Mouse (Mus musculus): Measurements from ENCODE around the gene Gpr4. TPM values are rescaled to one million over a fixed set of nuclear protein-coding genes. Genes with fewer than 3 reads are reported as not detected.

The Gpr4 gene
- polyA plus RNA-seq, 1 experiment from 2014 or later: 1.7 TPM

DNA sequence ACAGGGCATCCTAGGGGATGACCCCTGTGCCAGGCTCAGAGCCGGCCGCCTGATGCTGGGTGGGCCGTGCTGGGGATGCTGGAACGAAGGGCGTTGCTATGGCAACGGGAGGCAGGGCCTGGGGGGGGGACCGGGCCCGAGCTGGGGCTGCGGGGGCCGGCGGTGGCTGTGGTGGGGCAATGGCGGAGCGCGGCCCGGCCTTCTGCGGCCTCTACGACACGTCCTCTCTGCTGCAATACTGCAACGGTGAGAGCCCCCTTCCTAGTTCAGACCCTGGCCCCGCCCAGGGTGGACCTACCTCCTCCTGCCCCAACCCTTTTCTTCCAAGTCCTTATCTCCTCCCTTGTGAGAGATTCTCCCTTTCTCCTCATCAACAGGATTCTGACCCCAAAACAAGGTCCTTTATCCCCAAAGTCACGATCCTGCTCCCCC lies 35.8 kb upstream of the Gpr4 start:
- Histone ChIP-seq H3K9me3 (peaks cover 3% of the 10 kb centered on the region; the same call in 1 of the 2 replicates), H3K4me1 (peaks cover 62% of the 10 kb centered on the region), H3K27ac (replicated peaks) (no peak overlapping the region), H3K4me3 (peak overlapping the region; percentile 55), H3K27me3 (replicated peaks; ENCODE audit: low read depth, poor library complexity, severe bottlenecking) (peaks cover 83% of the 10 kb centered on the region), H3K36me3 (replicated peaks) (no peaks in the 10 kb centered on the region)
- no peak for DNase-seq (ENCODE audit: low spot score)
- 3% methylated on average over 21 of the region's 21 CpGs for WGBS

DNA sequence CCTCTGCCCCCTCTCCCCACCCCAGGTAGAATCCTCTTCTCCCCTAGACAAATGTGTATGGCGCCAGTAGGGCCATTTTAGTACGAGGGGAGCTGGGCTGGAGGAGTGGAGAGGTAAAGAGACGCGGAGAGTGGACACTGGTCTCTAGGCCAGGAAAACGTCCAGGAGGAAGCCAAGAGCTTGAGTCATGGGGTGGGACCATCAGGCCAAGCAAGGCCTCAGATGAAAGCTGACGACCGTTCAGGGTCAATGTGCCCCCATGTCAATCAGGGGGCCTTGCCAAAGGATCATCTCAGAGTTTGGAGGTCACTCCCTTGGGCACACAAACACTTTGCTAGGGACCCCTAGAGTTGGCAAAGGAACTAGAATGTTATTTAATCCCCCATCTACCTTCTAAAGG lies 35.1 kb upstream of the Gpr4 start:
- peaks cover 77% of the 10 kb centered on the region for H3K27me3 ChIP-seq (replicated peaks; ENCODE audit: low read depth, poor library complexity, severe bottlenecking)

DNA sequence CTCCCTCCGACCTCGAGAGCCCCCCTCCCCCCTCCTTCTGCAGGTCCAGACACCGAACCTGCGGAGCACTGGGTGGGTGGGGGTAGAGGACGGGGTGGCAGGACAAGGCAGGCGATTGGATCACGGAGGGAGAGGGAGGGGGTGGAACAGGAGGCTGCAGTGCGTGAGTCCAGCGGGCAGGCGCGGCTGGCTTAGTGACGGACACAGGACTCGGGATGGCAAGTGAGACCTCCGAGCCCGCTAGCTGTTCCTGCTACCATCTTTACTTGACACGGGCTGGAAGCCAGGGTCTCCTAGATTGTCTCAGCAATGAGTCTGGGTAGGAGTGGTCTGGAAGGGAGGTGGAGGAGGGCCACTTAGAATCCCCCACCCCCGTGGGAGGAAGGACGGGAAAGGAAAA lies 34.3 kb upstream of the Gpr4 start:
- WGBS: 6% methylated on average over 18 of the region's 18 CpGs

More for the DNA sequence above, 35.1 kb upstream of the Gpr4 start:
- Histone ChIP-seq H3K27ac (replicated peaks) (no peak overlapping the region), H3K4me1 (peaks cover 62% of the 10 kb centered on the region), H3K9me3 (peaks cover 3% of the 10 kb centered on the region; the same call in 1 of the 2 replicates), H3K36me3 (replicated peaks) (no peaks in the 10 kb centered on the region), H3K4me3 (peak overlapping the region; percentile 55; the same call in 1 of the 2 replicates)
- DNase-seq (ENCODE audit: low spot score): no peak
- WGBS: 61% methylated on average over 7 of the region's 7 CpGs

DNA sequence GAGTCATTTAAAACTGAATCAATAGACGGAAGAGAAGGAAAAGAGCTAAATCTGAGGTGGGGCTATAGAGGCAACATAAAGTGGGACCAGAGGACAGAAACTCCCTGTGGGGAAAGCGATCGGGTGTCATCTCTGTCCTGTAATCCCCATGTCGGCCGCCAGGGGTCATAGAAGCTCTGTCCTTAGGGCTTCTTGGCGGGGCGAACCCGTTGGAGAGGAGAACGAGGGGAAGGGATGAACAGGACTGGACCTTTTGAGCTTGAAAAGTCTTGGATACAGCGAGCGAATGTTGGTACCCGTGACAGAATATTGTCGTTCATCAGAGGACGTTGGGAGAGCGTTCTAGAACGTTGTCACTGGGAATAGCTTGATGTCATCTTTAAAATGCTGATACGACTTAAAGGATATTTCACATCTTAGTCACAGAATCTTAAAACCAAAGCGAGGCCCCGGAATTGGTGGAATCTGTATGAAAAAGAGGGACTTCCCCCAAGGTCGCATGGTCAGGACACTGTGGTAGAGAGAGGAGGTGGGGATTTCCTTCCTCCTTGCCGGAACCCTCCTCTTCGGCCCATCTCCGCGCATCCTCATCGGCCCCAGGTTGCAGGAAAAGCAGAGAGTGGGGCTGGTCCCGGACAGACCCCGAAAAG lies 33.8 kb upstream of the Gpr4 start:
- Histone ChIP-seq H3K4me3 (peak overlapping the region; percentile 52), H3K27ac (replicated peaks) (no peak overlapping the region), H3K27me3 (replicated peaks; ENCODE audit: low read depth, poor library complexity, severe bottlenecking) (peaks cover 68% of the 10 kb centered on the region), H3K36me3 (replicated peaks) (peaks cover 4% of the 10 kb centered on the region; the same call in 1 of the 2 replicates), H3K4me1 (peaks cover 53% of the 10 kb centered on the region), H3K9me3 (peaks cover 3% of the 10 kb centered on the region; the same call in 1 of the 2 replicates)
- 5% methylated on average over 27 of the region's 27 CpGs for WGBS
- peak; percentile 84 for DNase-seq (ENCODE audit: low spot score)

More for the DNA sequence above, 34.3 kb upstream of the Gpr4 start:
- peaks cover 72% of the 10 kb centered on the region for H3K27me3 ChIP-seq (replicated peaks; ENCODE audit: low read depth, poor library complexity, severe bottlenecking)
- peaks cover 56% of the 10 kb centered on the region for H3K4me1 ChIP-seq
- peak overlapping the region; percentile 24; the same call in 1 of the 2 replicates for H3K4me3 ChIP-seq
- DNase-seq (ENCODE audit: low spot score): no peak
- no peak overlapping the region for H3K27ac ChIP-seq (replicated peaks)
- no peaks in the 10 kb centered on the region for H3K36me3 ChIP-seq (replicated peaks)
- peaks cover 3% of the 10 kb centered on the region; the same call in 1 of the 2 replicates for H3K9me3 ChIP-seq

DNA sequence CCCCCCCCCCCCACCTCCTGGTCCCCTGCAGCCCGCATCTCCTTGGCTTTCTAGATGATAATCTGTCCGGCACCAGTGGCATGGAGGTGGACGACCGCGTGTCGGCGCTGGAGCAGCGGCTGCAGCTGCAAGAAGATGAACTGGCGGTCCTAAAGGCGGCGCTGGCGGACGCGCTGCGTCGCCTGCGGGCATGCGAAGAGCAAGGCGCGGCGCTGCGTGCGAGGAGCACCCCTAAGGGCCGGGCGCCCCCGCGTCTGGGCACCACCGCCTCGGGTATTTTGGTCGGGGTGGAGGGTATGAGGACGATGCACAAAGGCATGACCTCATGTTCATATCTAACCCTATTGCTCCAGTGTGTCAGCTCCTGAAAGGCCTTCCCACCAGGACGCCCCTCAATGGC lies 33.2 kb upstream of the Gpr4 start:
- WGBS: 1% methylated on average over 32 of the region's 32 CpGs
- H3K4me1 ChIP-seq: peaks cover 53% of the 10 kb centered on the region
- peak overlapping the region; percentile 7; the same call in 1 of the 2 replicates for H3K27ac ChIP-seq (replicated peaks)
- peaks cover 63% of the 10 kb centered on the region for H3K27me3 ChIP-seq (replicated peaks; ENCODE audit: low read depth, poor library complexity, severe bottlenecking)
- H3K36me3 ChIP-seq (replicated peaks): peaks cover 8% of the 10 kb centered on the region; the same call in 1 of the 2 replicates
- peak overlapping the region; percentile 52 for H3K4me3 ChIP-seq
- H3K9me3 ChIP-seq: peaks cover 3% of the 10 kb centered on the region; the same call in 1 of the 2 replicates
- DNase-seq (ENCODE audit: low spot score): peak; percentile 82

DNA sequence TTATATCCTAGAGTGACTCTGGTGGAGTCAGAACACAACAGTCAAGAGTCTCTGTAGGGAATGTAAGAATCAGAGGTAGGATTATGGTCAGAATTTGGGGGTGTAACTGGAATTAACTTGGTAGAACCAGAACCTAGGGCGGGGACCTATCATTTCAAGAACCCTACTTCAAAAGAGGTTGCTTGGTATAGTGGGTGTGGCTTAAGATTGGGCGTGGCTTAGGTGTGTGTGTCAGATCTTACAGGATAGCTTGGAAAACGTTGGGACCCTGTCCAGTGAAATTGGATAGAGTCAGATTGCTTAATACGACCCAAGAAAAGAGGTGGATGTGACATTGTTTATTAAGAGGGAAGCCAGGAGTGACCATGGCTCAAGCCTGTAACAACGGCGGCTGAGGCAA lies 32.4 kb upstream of the Gpr4 start:
- peak overlapping the region; percentile 52; the same call in 1 of the 2 replicates for H3K4me3 ChIP-seq

DNA sequence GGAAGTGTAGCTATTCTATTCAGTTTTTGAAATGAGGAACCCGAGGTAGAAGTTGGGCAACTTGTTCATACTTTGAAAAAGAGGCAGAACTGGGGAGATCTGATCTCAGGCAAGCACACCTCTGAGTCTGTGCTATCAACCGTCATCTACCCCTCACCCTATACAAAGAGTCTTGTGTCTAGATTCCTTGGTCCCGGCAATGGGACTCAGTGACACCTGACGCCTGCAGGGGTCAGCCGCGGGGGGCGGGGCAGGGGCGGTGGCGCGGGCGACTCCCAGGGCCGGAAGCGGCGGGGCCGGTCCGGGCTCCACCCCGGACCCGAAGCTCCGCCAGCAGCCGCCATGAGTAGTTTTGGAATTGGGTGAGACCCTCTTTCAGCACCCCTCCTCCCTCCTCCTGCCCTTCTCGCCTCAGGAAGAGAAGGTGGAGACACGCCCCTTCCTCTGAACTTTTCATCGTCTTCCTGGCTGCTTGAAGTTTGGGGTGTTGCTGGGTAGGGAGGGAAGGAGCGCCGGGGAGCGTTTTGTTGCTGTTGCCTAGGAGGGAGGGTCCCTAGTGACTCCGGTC lies 31.4 kb upstream of the Gpr4 start:
- Histone ChIP-seq H3K27me3 (replicated peaks; ENCODE audit: low read depth, poor library complexity, severe bottlenecking) (peaks cover 49% of the 10 kb centered on the region), H3K4me1 (peaks cover 47% of the 10 kb centered on the region), H3K9me3 (0 out of 2 replicates have a peak, but pooled peaks cover 3% of the 10 kb centered on the region), H3K36me3 (replicated peaks) (peaks cover 15% of the 10 kb centered on the region), H3K27ac (replicated peaks) (peak overlapping the region; percentile 66), H3K4me3 (peak overlapping the region; percentile 64)
- WGBS: 1% methylated on average over 27 of the region's 27 CpGs
- DNase-seq (ENCODE audit: low spot score): peak; percentile 83

More for the DNA sequence above, 32.4 kb upstream of the Gpr4 start:
- no peak overlapping the region for H3K27ac ChIP-seq (replicated peaks)
- WGBS: 39% methylated on average over 6 of the region's 6 CpGs
- peaks cover 53% of the 10 kb centered on the region for H3K4me1 ChIP-seq
- peaks cover 59% of the 10 kb centered on the region for H3K27me3 ChIP-seq (replicated peaks; ENCODE audit: low read depth, poor library complexity, severe bottlenecking)
- DNase-seq (ENCODE audit: low spot score): no peak
- H3K9me3 ChIP-seq: peaks cover 3% of the 10 kb centered on the region; the same call in 1 of the 2 replicates
- H3K36me3 ChIP-seq (replicated peaks): peaks cover 8% of the 10 kb centered on the region

DNA sequence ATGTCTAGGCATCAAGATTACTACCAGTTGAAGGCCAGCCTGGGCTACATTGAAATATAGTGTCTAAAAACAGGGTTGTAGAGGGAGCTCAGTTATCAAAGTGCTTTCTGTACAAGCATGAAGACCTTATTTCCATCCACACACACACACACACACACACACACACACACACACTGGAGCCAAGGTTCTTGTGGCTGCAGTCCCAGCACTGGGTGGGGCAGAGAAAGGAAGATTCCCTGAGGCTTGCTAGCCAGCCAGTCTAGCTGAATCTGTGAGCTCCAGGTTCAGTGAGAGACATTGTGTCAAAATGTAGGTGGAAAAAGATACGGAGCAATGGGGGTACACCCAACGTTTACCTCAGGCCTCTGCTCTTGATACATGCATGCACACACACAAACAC lies 28.1 kb upstream of the Gpr4 start:
- H3K36me3 ChIP-seq (replicated peaks): peaks cover 40% of the 10 kb centered on the region
- 88% methylated on average over 2 of the region's 2 CpGs for WGBS
- H3K4me1 ChIP-seq: peaks cover 23% of the 10 kb centered on the region
- no peak overlapping the region for H3K4me3 ChIP-seq
- DNase-seq (ENCODE audit: low spot score): no peak
- no peaks in the 10 kb centered on the region for H3K9me3 ChIP-seq
- H3K27ac ChIP-seq (replicated peaks): no peak overlapping the region
- peaks cover 16% of the 10 kb centered on the region for H3K27me3 ChIP-seq (replicated peaks; ENCODE audit: low read depth, poor library complexity, severe bottlenecking)

DNA sequence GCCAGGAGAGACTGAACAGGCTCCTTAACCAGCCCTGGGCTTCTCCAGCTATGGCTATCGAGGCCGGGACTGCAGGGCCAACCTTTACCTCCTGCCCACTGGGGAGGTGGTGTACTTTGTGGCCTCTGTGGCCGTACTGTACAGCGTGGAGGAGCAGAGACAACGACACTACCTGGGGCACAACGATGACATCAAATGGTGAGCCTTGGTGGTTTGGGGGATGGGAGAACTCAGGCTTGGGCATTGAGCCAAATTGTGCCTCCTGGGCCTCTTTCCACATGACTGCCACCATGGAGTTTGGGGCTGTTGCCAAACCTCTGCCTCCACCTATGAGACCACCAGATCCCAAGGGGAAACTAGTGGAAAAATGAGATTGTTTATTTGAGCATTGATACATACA lies 27.6 kb upstream of the Gpr4 start:
- H3K36me3 ChIP-seq (replicated peaks): peaks cover 42% of the 10 kb centered on the region
- no peaks in the 10 kb centered on the region for H3K9me3 ChIP-seq
- peaks cover 18% of the 10 kb centered on the region for H3K4me1 ChIP-seq
- peaks cover 11% of the 10 kb centered on the region for H3K27me3 ChIP-seq (replicated peaks; ENCODE audit: low read depth, poor library complexity, severe bottlenecking)
- WGBS: 88% methylated on average over 6 of the region's 6 CpGs
- no peak for DNase-seq (ENCODE audit: low spot score)
- H3K27ac ChIP-seq (replicated peaks): no peak overlapping the region
- H3K4me3 ChIP-seq: no peak overlapping the region

DNA sequence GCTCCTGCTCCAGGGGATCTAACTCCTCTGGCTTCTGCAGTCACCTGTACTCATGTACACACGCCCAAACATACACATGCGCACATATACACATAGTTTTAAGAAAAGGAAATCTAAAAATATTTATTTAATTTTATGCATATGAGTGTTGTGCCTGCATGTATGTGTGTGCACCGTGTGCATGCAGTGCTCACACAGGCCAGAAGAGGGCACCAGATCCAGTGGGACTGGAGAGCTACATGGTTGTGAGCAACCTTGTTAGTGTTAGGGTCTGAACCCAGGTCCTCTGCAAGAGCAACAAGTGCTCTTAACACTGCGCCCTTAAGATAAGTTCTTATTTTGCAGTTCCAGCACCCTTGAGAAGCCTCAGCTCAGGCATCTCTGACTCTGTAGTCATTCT lies 17.7 kb upstream of the Gpr4 start:
- H3K4me1 ChIP-seq: no peaks in the 10 kb centered on the region
- no peak for DNase-seq (ENCODE audit: low spot score)
- H3K4me3 ChIP-seq: no peak overlapping the region
- peaks cover 84% of the 10 kb centered on the region for H3K36me3 ChIP-seq (replicated peaks)
- no peaks in the 10 kb centered on the region for H3K27me3 ChIP-seq (replicated peaks; ENCODE audit: low read depth, poor library complexity, severe bottlenecking)
- H3K27ac ChIP-seq (replicated peaks): no peak overlapping the region
- 96% methylated on average over 4 of the region's 4 CpGs for WGBS
- H3K9me3 ChIP-seq: peaks cover 10% of the 10 kb centered on the region; the same call in 1 of the 2 replicates

DNA sequence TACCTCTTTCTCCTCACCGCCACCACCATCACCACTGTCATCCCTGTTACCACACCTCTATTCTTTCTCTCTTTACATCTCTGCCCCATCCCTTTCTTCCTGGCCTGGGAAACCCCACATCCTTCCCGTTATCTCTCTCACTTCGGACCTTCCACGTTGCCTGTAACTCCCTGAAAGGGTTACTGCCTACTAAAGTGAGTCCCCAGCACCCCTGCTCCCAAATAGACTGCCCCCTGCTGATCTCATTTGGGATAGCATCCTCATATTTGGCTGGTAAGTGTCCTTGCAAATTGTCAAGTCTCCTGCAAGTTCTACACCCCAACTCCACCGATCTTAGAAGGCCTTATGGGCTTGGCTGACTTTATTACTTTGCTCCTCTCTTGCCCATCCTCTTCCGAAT lies 15.7 kb upstream of the Gpr4 start:
- WGBS: 63% methylated on average over 6 of the region's 6 CpGs

DNA sequence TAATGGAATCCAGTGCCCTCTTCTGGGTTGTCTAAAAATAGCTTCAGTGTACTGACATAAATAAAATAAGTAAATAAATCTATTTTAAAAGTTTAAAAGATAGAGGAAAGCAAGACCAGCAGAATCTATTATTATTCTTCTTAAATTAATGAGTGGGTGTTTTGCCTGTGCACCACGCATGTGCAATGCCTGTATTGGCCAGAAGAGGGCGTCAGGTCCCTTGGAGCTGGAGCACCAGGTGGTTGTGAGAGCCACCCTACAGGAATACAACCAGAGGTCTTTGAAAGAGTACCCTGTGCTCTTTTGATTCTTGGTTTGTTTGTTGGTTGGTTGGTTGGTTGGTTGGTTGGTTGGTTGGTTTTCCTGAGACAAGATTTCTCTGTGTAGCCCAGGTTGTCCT lies 14.4 kb upstream of the Gpr4 start:
- DNase-seq (ENCODE audit: low spot score): no peak

More for the DNA sequence above, 15.7 kb upstream of the Gpr4 start:
- DNase-seq (ENCODE audit: low spot score): no peak
- no peak overlapping the region for H3K4me3 ChIP-seq
- no peaks in the 10 kb centered on the region for H3K27me3 ChIP-seq (replicated peaks; ENCODE audit: low read depth, poor library complexity, severe bottlenecking)
- no peak overlapping the region for H3K27ac ChIP-seq (replicated peaks)
- peaks cover 81% of the 10 kb centered on the region for H3K36me3 ChIP-seq (replicated peaks)
- peaks cover 10% of the 10 kb centered on the region; the same call in 1 of the 2 replicates for H3K9me3 ChIP-seq
- H3K4me1 ChIP-seq: no peaks in the 10 kb centered on the region

DNA sequence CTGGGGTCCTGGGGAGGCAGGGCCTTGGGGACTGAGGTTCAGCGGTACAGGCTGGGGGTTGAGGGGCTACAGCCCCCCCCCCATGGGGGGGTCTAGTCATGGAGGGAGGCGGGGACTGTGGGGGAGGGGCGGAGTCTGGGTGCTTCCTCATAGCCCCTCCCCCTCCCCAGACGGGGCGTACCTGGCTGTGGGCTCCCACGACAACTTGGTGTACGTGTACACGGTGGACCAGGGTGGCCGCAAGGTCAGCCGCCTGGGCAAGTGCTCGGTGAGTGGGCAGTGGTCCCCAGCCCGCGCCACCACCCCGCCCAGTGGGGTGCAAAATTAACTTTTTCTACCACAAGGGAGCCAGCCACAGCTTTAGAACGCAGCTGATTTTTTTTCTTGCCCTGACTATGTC lies 10.7 kb upstream of the Gpr4 start:
- no peak for DNase-seq (ENCODE audit: low spot score)
- peaks cover 79% of the 10 kb centered on the region for H3K36me3 ChIP-seq (replicated peaks)
- no peaks in the 10 kb centered on the region for H3K9me3 ChIP-seq
- WGBS: 68% methylated on average over 15 of the region's 15 CpGs
- no peaks in the 10 kb centered on the region for H3K4me1 ChIP-seq
- no peak overlapping the region for H3K27ac ChIP-seq (replicated peaks)
- no peak overlapping the region for H3K4me3 ChIP-seq
- no peaks in the 10 kb centered on the region for H3K27me3 ChIP-seq (replicated peaks; ENCODE audit: low read depth, poor library complexity, severe bottlenecking)

More for the DNA sequence above, 14.4 kb upstream of the Gpr4 start:
- peaks cover 83% of the 10 kb centered on the region for H3K36me3 ChIP-seq (replicated peaks)
- 26% methylated on average over 2 of the region's 2 CpGs for WGBS
- no peak overlapping the region for H3K4me3 ChIP-seq
- H3K27me3 ChIP-seq (replicated peaks; ENCODE audit: low read depth, poor library complexity, severe bottlenecking): no peaks in the 10 kb centered on the region
- peaks cover 10% of the 10 kb centered on the region; the same call in 1 of the 2 replicates for H3K9me3 ChIP-seq
- no peaks in the 10 kb centered on the region for H3K4me1 ChIP-seq
- H3K27ac ChIP-seq (replicated peaks): no peak overlapping the region
